Mouse (Mus musculus) embryonic facial prominence, embryonic 13.5 days (tissue): ENCODE measurements around the gene Cmah. TPM values are rescaled to one million over a fixed set of nuclear protein-coding genes. Genes with fewer than 3 reads are reported as not detected.
"Not testable (repeated sequence)": the region's sequence is repeated elsewhere in the genome, so short reads cannot be mapped to it uniquely, and the experiment has no call there.

Source experiments
- ATAC-seq: fragments of 200-750 bp; cut with Nextera tagmentation; 2 replicates; pipeline ENCODE4 v1.8.0; 2017; ENCODE audit warnings: low read depth; ENCODE audit not compliant: insufficient number of reproducible peaks, insufficient read depth, low FRiP score, low TSS enrichment
- H3K27ac ChIP-seq: fragments of 300-500 bp; sonication (generic); 2 replicates; pipeline ENCODE4 v1.5.1; 2015; ENCODE audit warnings: moderate library complexity, mild to moderate bottlenecking, inconsistent platforms
- H3K27me3 ChIP-seq: fragments of 300-500 bp; sonication (generic); 2 replicates; pipeline ENCODE4 v1.6.1; 2015; ENCODE audit warnings: mild to moderate bottlenecking, inconsistent platforms
- H3K36me3 ChIP-seq: fragments of 300-500 bp; sonication (generic); 2 replicates; pipeline ENCODE4 v1.6.1; 2015; ENCODE audit warnings: mild to moderate bottlenecking, inconsistent platforms
- H3K4me1 ChIP-seq: fragments of 300-500 bp; sonication (generic); 2 replicates; pipeline ENCODE4 v1.6.1; 2015; ENCODE audit warnings: inconsistent platforms
- H3K4me2 ChIP-seq: fragments of 300-500 bp; sonication (generic); 2 replicates; pipeline ENCODE4 v1.6.1; 2015; ENCODE audit warnings: moderate library complexity, mild to moderate bottlenecking, inconsistent platforms
- H3K4me3 ChIP-seq: fragments of 300-500 bp; sonication (generic); 2 replicates; pipeline ENCODE4 v1.5.1; 2015; ENCODE audit warnings: mild to moderate bottlenecking, inconsistent platforms
- H3K9ac ChIP-seq: fragments of 300-500 bp; sonication (generic); 2 replicates; pipeline ENCODE4 v1.6.1; 2015; ENCODE audit warnings: mild to moderate bottlenecking, inconsistent platforms
- H3K9me3 ChIP-seq: fragments of 300-500 bp; sonication (generic); 2 replicates; pipeline ENCODE4 v1.6.1; 2016; ENCODE audit warnings: inconsistent platforms
- WGBS: fragments of 180-500 bp; shearing (Covaris S2); methylation state at CpG from one replicate; pipeline ENCODE4 v1.1.7; 2015; ENCODE audit warnings: mixed read lengths; 5-methylcytosine and 5-hydroxymethylcytosine counted together
- polyA plus RNA-seq: library from polyadenylated mRNA; unstranded; fragments of >200 nt; fragmentation: Nextera tagmentation; extraction: Ambion mirVana; gene quantifications from 2 replicates; pipeline ENCODE4 v1.2.1, GENCODE M21; 2015

Cmah gene
- polyA plus RNA-seq, 1 experiment from 2014 or later: 0.22 TPM

- WGBS: 81% methylated on average over 5 of the region's 5 CpGs
Observed at GRCm38 (mm10) chr13:24354751-24355150, 27.5 kb downstream of the Cmah start.

DNA sequence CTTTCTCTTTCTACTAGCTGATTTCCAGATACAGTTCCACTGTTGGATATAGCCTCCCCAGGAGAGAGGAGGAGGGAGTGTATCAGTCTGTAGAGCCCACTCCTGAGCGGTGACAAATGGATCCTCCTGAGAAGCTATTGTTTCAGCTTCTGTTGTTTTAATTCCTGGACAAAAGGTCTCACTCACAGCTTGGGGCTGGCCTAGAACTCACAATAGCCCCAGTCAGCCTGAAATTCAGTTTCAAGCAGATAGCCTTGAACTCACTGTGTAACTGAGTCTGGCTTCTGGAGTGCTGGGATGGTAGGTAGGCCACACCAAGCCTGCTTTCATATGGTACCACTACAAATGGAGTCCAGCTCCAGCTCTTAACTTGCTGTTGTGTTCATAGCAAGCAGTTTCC, 32.0 kb downstream of the Cmah start:
- Histone ChIP-seq H3K9ac (no peak overlapping the region), H3K36me3 (no peaks in the 10 kb centered on the region), H3K27ac (no peak overlapping the region), H3K27me3 (no peaks in the 10 kb centered on the region), H3K9me3 (no peaks in the 10 kb centered on the region), H3K4me1 (no peaks in the 10 kb centered on the region), H3K4me3 (no peak overlapping the region), H3K4me2 (no peak overlapping the region)
- WGBS: 74% methylated on average over 1 of the region's 1 CpGs
- ATAC-seq: no peak

More at GRCm38 (mm10) chr13:24354751-24355150, 27.5 kb downstream of the Cmah start:
- Histone ChIP-seq H3K4me2 (no peak overlapping the region), H3K27me3 (no peaks in the 10 kb centered on the region), H3K27ac (no peak overlapping the region), H3K4me3 (no peak overlapping the region), H3K36me3 (no peaks in the 10 kb centered on the region), H3K4me1 (no peaks in the 10 kb centered on the region), H3K9ac (no peak overlapping the region), H3K9me3 (no peaks in the 10 kb centered on the region)
- no peak for ATAC-seq

- Histone ChIP-seq H3K4me3 (no peak overlapping the region), H3K4me2 (no peak overlapping the region)
Observed at GRCm38 (mm10) chr13:24365191-24365590, 38.0 kb downstream of the Cmah start.

GRCm38 (mm10) chr13:24372893-24373599, 45.8 kb downstream of the Cmah start:
- Histone ChIP-seq H3K9ac (no peak overlapping the region), H3K4me2 (no peak overlapping the region), H3K4me3 (no peak overlapping the region), H3K36me3 (no peaks in the 10 kb centered on the region), H3K4me1 (no peaks in the 10 kb centered on the region), H3K27me3 (no peaks in the 10 kb centered on the region), H3K27ac (no peak overlapping the region), H3K9me3 (no peaks in the 10 kb centered on the region)
- no peak for ATAC-seq
- WGBS: 83% methylated on average over 7 of the region's 7 CpGs

More at GRCm38 (mm10) chr13:24365191-24365590, 38.0 kb downstream of the Cmah start:
- H3K9ac ChIP-seq: no peak overlapping the region
- no peaks in the 10 kb centered on the region for H3K36me3 ChIP-seq
- WGBS: 89% methylated on average over 6 of the region's 6 CpGs
- H3K9me3 ChIP-seq: no peaks in the 10 kb centered on the region
- no peaks in the 10 kb centered on the region for H3K4me1 ChIP-seq
- no peak overlapping the region for H3K27ac ChIP-seq
- no peak for ATAC-seq
- H3K27me3 ChIP-seq: no peaks in the 10 kb centered on the region

GRCm38 (mm10) chr13:24374606-24375005, 47.4 kb downstream of the Cmah start:
- ATAC-seq, H3K27ac ChIP-seq, H3K4me2 ChIP-seq, H3K36me3 ChIP-seq, H3K4me1 ChIP-seq, H3K9me3 ChIP-seq, H3K4me3 ChIP-seq, H3K9ac ChIP-seq, H3K27me3 ChIP-seq: not testable (repeated sequence)
- 85% methylated on average over 6 of the region's 6 CpGs for WGBS

- no peak overlapping the region for H3K4me3 ChIP-seq
- no peaks in the 10 kb centered on the region for H3K27me3 ChIP-seq
- no peaks in the 10 kb centered on the region for H3K4me1 ChIP-seq
- H3K36me3 ChIP-seq: no peaks in the 10 kb centered on the region
- H3K4me2 ChIP-seq: no peak overlapping the region
- H3K9me3 ChIP-seq: no peaks in the 10 kb centered on the region
- 64% methylated on average over 7 of the region's 7 CpGs for WGBS
- no peak overlapping the region for H3K27ac ChIP-seq
- ATAC-seq: no peak
- no peak overlapping the region for H3K9ac ChIP-seq
Observed at GRCm38 (mm10) chr13:24375320-24376203, 48.4 kb downstream of the Cmah start.

GRCm38 (mm10) chr13:24380713-24381112, 53.5 kb downstream of the Cmah start:
- WGBS: 83% methylated on average over 6 of the region's 6 CpGs
- H3K4me1 ChIP-seq: no peaks in the 10 kb centered on the region
- H3K4me3 ChIP-seq: no peak overlapping the region
- no peaks in the 10 kb centered on the region for H3K27me3 ChIP-seq
- H3K9ac ChIP-seq: no peak overlapping the region
- no peak overlapping the region for H3K27ac ChIP-seq
- ATAC-seq: no peak
- H3K9me3 ChIP-seq: no peaks in the 10 kb centered on the region
- H3K36me3 ChIP-seq: no peaks in the 10 kb centered on the region
- H3K4me2 ChIP-seq: no peak overlapping the region

- Histone ChIP-seq H3K4me1 (no peaks in the 10 kb centered on the region), H3K9ac (no peak overlapping the region), H3K9me3 (no peaks in the 10 kb centered on the region), H3K4me2 (no peak overlapping the region), H3K36me3 (no peaks in the 10 kb centered on the region), H3K4me3 (no peak overlapping the region), H3K27ac (no peak overlapping the region), H3K27me3 (no peaks in the 10 kb centered on the region)
- 74% methylated on average over 3 of the region's 3 CpGs for WGBS
- no peak for ATAC-seq
Observed at GRCm38 (mm10) chr13:24383885-24384284, 56.7 kb downstream of the Cmah start.

- H3K4me1 ChIP-seq: peaks cover 11% of the 10 kb centered on the region
- H3K4me3 ChIP-seq: no peak overlapping the region
- no peaks in the 10 kb centered on the region for H3K36me3 ChIP-seq
- ATAC-seq: no peak
- H3K27me3 ChIP-seq: no peaks in the 10 kb centered on the region
- no peak overlapping the region for H3K9ac ChIP-seq
- H3K27ac ChIP-seq: no peak overlapping the region
- H3K9me3 ChIP-seq: no peaks in the 10 kb centered on the region
- WGBS: 89% methylated on average over 5 of the region's 5 CpGs
- no peak overlapping the region for H3K4me2 ChIP-seq
Observed at GRCm38 (mm10) chr13:24391892-24392291, 64.7 kb downstream of the Cmah start.

DNA sequence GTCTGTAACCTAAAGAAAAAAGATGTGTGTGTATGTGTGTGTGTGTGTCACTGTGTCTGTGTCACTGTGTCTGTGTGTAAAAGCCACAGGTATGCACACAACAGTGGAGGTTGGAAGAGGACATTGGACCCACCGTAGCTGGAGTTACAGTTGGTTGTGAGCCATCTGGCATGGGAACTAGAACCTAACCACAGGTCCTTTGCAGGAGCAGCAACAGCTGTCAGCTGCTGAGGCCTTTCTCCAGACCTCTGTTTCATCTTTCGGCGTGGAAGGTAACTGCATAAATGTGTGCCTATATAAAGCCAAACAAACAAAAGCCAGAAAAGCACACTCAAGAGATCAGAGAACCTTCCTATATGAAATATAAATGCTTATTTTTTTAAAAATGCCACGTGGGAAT, 65.5 kb downstream of the Cmah start:
- Histone ChIP-seq H3K9ac (no peak overlapping the region), H3K9me3 (no peaks in the 10 kb centered on the region), H3K27ac (no peak overlapping the region), H3K4me1 (peaks cover 11% of the 10 kb centered on the region), H3K4me2 (no peak overlapping the region), H3K27me3 (no peaks in the 10 kb centered on the region), H3K36me3 (no peaks in the 10 kb centered on the region), H3K4me3 (no peak overlapping the region)
- no peak for ATAC-seq
- WGBS: 57% methylated on average over 4 of the region's 4 CpGs

- ATAC-seq: no peak
- no peak overlapping the region for H3K9ac ChIP-seq
- H3K27ac ChIP-seq: no peak overlapping the region
- no peak overlapping the region for H3K4me2 ChIP-seq
- H3K4me1 ChIP-seq: peaks cover 11% of the 10 kb centered on the region
- H3K4me3 ChIP-seq: no peak overlapping the region
- whole genome bisulfite sequencing: 26% methylated on average over 4 of the region's 4 CpGs
- no peaks in the 10 kb centered on the region for H3K36me3 ChIP-seq
- H3K9me3 ChIP-seq: no peaks in the 10 kb centered on the region
- H3K27me3 ChIP-seq: no peaks in the 10 kb centered on the region
Observed at GRCm38 (mm10) chr13:24393055-24393454, 65.9 kb downstream of the Cmah start.

GRCm38 (mm10) chr13:24395815-24396214, 68.6 kb downstream of the Cmah start:
- Histone ChIP-seq H3K36me3 (no peaks in the 10 kb centered on the region), H3K27ac (no peak overlapping the region), H3K9me3 (no peaks in the 10 kb centered on the region), H3K4me3 (no peak overlapping the region), H3K4me1 (peaks cover 11% of the 10 kb centered on the region), H3K4me2 (no peak overlapping the region), H3K27me3 (no peaks in the 10 kb centered on the region), H3K9ac (no peak overlapping the region)
- no peak for ATAC-seq
- WGBS: 90% methylated on average over 4 of the region's 4 CpGs
